23 mouse cellular contexts compared by ENCODE assay signal in the genomic region with DNA sequence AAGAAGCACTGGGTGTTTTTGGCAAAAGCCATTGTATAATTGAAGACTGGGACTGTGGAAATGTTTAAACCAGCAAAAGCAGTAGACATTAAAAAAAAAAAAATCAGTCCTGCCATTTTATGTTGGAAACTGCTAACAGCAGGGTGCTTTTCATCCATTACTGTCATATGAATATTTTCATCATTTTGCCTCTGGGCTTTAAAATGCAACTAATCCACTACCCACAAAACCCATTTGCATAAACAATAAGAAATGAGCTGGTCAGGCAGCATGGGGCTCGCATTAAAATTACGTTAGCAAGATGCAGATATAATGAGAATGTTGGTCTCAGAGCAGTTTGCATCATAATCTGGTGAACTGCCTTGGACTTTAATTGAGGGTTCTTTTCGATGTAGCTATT.
DNase-seq lines count a peak whose midpoint lies in the region; ATAC-seq and TF ChIP-seq lines count a peak whose summit lies in the region.
"Had no signal": no experiment of that assay in that cellular context is flagged by ENCODE, and none has a peak within 500 bp of the region (broad histone marks: within the 10 kb centered on the region; RNA-seq: fewer than 3 reads in every experiment).

No protein-coding gene starts in this region.

- no peak for ATAC-seq in embryonic facial prominence, embryonic 13.5 days (ENCODE audit: insufficient number of reproducible peaks, insufficient read depth, low FRiP score, low TSS enrichment, low read depth)
- ATAC-seq in hindbrain, embryonic 14.5 days (ENCODE audit: low FRiP score): peak; percentile 37; the same call in 1 of the 2 replicates
- no peak for ATAC-seq in hindbrain, embryonic 11.5 days (ENCODE audit: low FRiP score)
- no peak for ATAC-seq in neural tube, embryonic 13.5 days (ENCODE audit: low read depth)
- ATAC-seq in kidney, embryonic 16.5 days (ENCODE audit: low FRiP score, low TSS enrichment): no peak
- no peak for ATAC-seq in liver, postnatal 0 days
- ATAC-seq: CD4-positive, CD25-positive, alpha-beta regulatory T cell, adult 4 months; forebrain, embryonic 15.5 days had no signal

- H3K4me3 ChIP-seq in embryonic facial prominence, embryonic 13.5 days: no peak overlapping the region
- H3K4me3 ChIP-seq in embryonic facial prominence, embryonic 10.5 days: no peak overlapping the region
- H3K4me3 ChIP-seq in hindbrain, embryonic 14.5 days (replicated peaks; ENCODE audit: low read length): no peak overlapping the region
- H3K4me3 ChIP-seq in hindbrain, embryonic 11.5 days (ENCODE audit: low read depth, low read length): no peak overlapping the region
- no peak overlapping the region for H3K4me3 ChIP-seq in neural tube, embryonic 13.5 days
- H3K4me3 ChIP-seq in kidney, embryonic 16.5 days (ENCODE audit: low read length): no peak overlapping the region
- H3K4me3 ChIP-seq in liver, postnatal 0 days (ENCODE audit: low read depth, low read length): no peak overlapping the region
- H3K4me3 ChIP-seq: embryonic facial prominence, embryonic 15.5 days; erythroblast, embryonic 14.5 days; forebrain, embryonic 10.5 days; forebrain, embryonic 15.5 days; heart, adult 2 months; heart, embryonic 15.5 days had no signal

- no peak overlapping the region for H3K9ac ChIP-seq in embryonic facial prominence, embryonic 13.5 days
- H3K9ac ChIP-seq in hindbrain, embryonic 14.5 days: no peak overlapping the region
- no peak overlapping the region for H3K9ac ChIP-seq in hindbrain, embryonic 11.5 days (ENCODE audit: low read depth, low read length)
- H3K9ac ChIP-seq in neural tube, embryonic 13.5 days: no peak overlapping the region
- no peak overlapping the region for H3K9ac ChIP-seq in kidney, embryonic 16.5 days (replicated peaks; ENCODE audit: low read length)
- H3K9ac ChIP-seq in liver, postnatal 0 days (replicated peaks): no peak overlapping the region
- H3K9ac ChIP-seq: embryonic facial prominence, embryonic 15.5 days; forebrain, embryonic 15.5 days; heart, embryonic 15.5 days had no signal

- no peak for DNase-seq in embryonic facial prominence, embryonic 10.5 days (ENCODE audit: low spot score)
- DNase-seq in hindbrain, embryonic 14.5 days (ENCODE audit: low spot score): no peak
- DNase-seq in hindbrain, embryonic 11.5 days (ENCODE audit: low spot score): no peak
- no peak for DNase-seq in neural tube, embryonic 10.5 days (ENCODE audit: extremely low spot score, low spot score)
- no peak for DNase-seq in liver, postnatal 0 days
- DNase-seq: adrenal gland, postnatal 10 days; B cell, adult 2 months; cerebellum, adult 11-12 months; cerebellum, adult 9-10 months; cerebellum, postnatal 25 days; gastrocnemius, postnatal 10 days; heart, adult 2 months; heart, postnatal 14 days had no signal

- TF ChIP-seq CTCF in liver, postnatal 0 days (IDR thresholded peaks at IDR 0.05; ENCODE audit: low read depth): no peak

- TF ChIP-seq EP300 in liver, postnatal 0 days (IDR thresholded peaks at IDR 0.05; ENCODE audit: low read depth): no peak

- no peaks in the 10 kb centered on the region for H3K27me3 ChIP-seq in embryonic facial prominence, embryonic 13.5 days
- no peaks in the 10 kb centered on the region for H3K27me3 ChIP-seq in embryonic facial prominence, embryonic 10.5 days (replicated peaks; ENCODE audit: low read depth, poor library complexity, severe bottlenecking)
- no peaks in the 10 kb centered on the region for H3K27me3 ChIP-seq in hindbrain, embryonic 14.5 days (ENCODE audit: control insufficient read depth, insufficient read depth, low read length)
- H3K27me3 ChIP-seq in hindbrain, embryonic 11.5 days (ENCODE audit: control insufficient read depth, insufficient read depth, low read length): no peaks in the 10 kb centered on the region
- H3K27me3 ChIP-seq in neural tube, embryonic 13.5 days: no peaks in the 10 kb centered on the region
- H3K27me3 ChIP-seq in kidney, embryonic 16.5 days (ENCODE audit: insufficient read depth, low read length): no peaks in the 10 kb centered on the region
- H3K27me3 ChIP-seq in liver, postnatal 0 days (ENCODE audit: insufficient read depth, low read length): no peaks in the 10 kb centered on the region
- H3K27me3 ChIP-seq: embryonic facial prominence, embryonic 15.5 days; forebrain, embryonic 15.5 days; heart, embryonic 15.5 days had no signal

- no peaks in the 10 kb centered on the region for H3K36me3 ChIP-seq in embryonic facial prominence, embryonic 13.5 days
- no peaks in the 10 kb centered on the region for H3K36me3 ChIP-seq in embryonic facial prominence, embryonic 10.5 days (replicated peaks)
- no peaks in the 10 kb centered on the region for H3K36me3 ChIP-seq in hindbrain, embryonic 14.5 days (replicated peaks; ENCODE audit: control insufficient read depth, insufficient read depth)
- H3K36me3 ChIP-seq in hindbrain, embryonic 11.5 days (ENCODE audit: control insufficient read depth, insufficient read depth, low read length): no peaks in the 10 kb centered on the region
- H3K36me3 ChIP-seq in neural tube, embryonic 13.5 days: no peaks in the 10 kb centered on the region
- H3K36me3 ChIP-seq in kidney, embryonic 16.5 days (ENCODE audit: insufficient read depth, low read length): no peaks in the 10 kb centered on the region
- no peaks in the 10 kb centered on the region for H3K36me3 ChIP-seq in liver, postnatal 0 days (replicated peaks; ENCODE audit: insufficient read depth, low read length)
- H3K36me3 ChIP-seq: embryonic facial prominence, embryonic 15.5 days; forebrain, embryonic 10.5 days; forebrain, embryonic 15.5 days; heart, embryonic 15.5 days had no signal

- peak overlapping the region; percentile 62; the same call in 1 of the 2 replicates for H3K27ac ChIP-seq in embryonic facial prominence, embryonic 13.5 days
- no peak overlapping the region for H3K27ac ChIP-seq in embryonic facial prominence, embryonic 10.5 days (replicated peaks)
- H3K27ac ChIP-seq in hindbrain, embryonic 14.5 days: 0 out of 2 replicates have a peak overlapping the region, but pooled peaks have one; percentile 69
- H3K27ac ChIP-seq in hindbrain, embryonic 11.5 days (ENCODE audit: low read depth, low read length): no peak overlapping the region
- H3K27ac ChIP-seq in neural tube, embryonic 13.5 days (replicated peaks): peak overlapping the region; percentile 74
- no peak overlapping the region for H3K27ac ChIP-seq in kidney, embryonic 16.5 days (ENCODE audit: low read length)
- no peak overlapping the region for H3K27ac ChIP-seq in liver, postnatal 0 days (ENCODE audit: low read depth)
- H3K27ac ChIP-seq: forebrain, embryonic 10.5 days; forebrain, embryonic 15.5 days; heart, adult 2 months; heart, embryonic 15.5 days had no signal

- no peaks in the 10 kb centered on the region for H3K9me3 ChIP-seq in embryonic facial prominence, embryonic 13.5 days
- no peaks in the 10 kb centered on the region for H3K9me3 ChIP-seq in embryonic facial prominence, embryonic 10.5 days
- H3K9me3 ChIP-seq in hindbrain, embryonic 14.5 days (ENCODE audit: control insufficient read depth, low read length): no peaks in the 10 kb centered on the region
- no peaks in the 10 kb centered on the region for H3K9me3 ChIP-seq in hindbrain, embryonic 11.5 days (ENCODE audit: control insufficient read depth, low read length)
- H3K9me3 ChIP-seq in neural tube, embryonic 13.5 days: no peaks in the 10 kb centered on the region
- no peaks in the 10 kb centered on the region for H3K9me3 ChIP-seq in kidney, embryonic 16.5 days (ENCODE audit: low read length)
- H3K9me3 ChIP-seq in liver, postnatal 0 days (ENCODE audit: low read length): no peaks in the 10 kb centered on the region
- H3K9me3 ChIP-seq: embryonic facial prominence, embryonic 15.5 days; forebrain, embryonic 10.5 days; forebrain, embryonic 15.5 days; heart, embryonic 15.5 days had no signal

- 47% methylated on average over 3 of the region's 3 CpGs for WGBS in embryonic facial prominence, embryonic 13.5 days
- 76% methylated on average over 3 of the region's 3 CpGs for WGBS in embryonic facial prominence, embryonic 10.5 days
- 41% methylated on average over 3 of the region's 3 CpGs for WGBS in hindbrain, embryonic 14.5 days
- WGBS in hindbrain, embryonic 11.5 days: 67% methylated on average over 3 of the region's 3 CpGs
- WGBS in neural tube, embryonic 13.5 days: 51% methylated on average over 3 of the region's 3 CpGs
- WGBS in kidney, embryonic 16.5 days: 82% methylated on average over 3 of the region's 3 CpGs
- 77% methylated on average over 3 of the region's 3 CpGs for WGBS in liver, postnatal 0 days (ENCODE audit: insufficient replicate concordance)

- H3K4me1 ChIP-seq in embryonic facial prominence, embryonic 13.5 days: peaks cover 7% of the 10 kb centered on the region
- no peaks in the 10 kb centered on the region for H3K4me1 ChIP-seq in embryonic facial prominence, embryonic 10.5 days
- 0 out of 2 replicates have a peak, but pooled peaks cover 4% of the 10 kb centered on the region for H3K4me1 ChIP-seq in hindbrain, embryonic 14.5 days (replicated peaks; ENCODE audit: control insufficient read depth, insufficient read depth, low read length)
- H3K4me1 ChIP-seq in hindbrain, embryonic 11.5 days (replicated peaks; ENCODE audit: control insufficient read depth, insufficient read depth, low read length): no peaks in the 10 kb centered on the region
- H3K4me1 ChIP-seq in neural tube, embryonic 13.5 days (replicated peaks): peaks cover 3% of the 10 kb centered on the region
- H3K4me1 ChIP-seq in kidney, embryonic 16.5 days (ENCODE audit: insufficient read depth, low read length): no peaks in the 10 kb centered on the region
- H3K4me1 ChIP-seq in liver, postnatal 0 days (ENCODE audit: insufficient read depth): no peaks in the 10 kb centered on the region
- H3K4me1 ChIP-seq: embryonic facial prominence, embryonic 15.5 days; forebrain, embryonic 15.5 days; heart, embryonic 15.5 days had no signal

- no peak overlapping the region for H3K4me2 ChIP-seq in embryonic facial prominence, embryonic 13.5 days
- no peak overlapping the region for H3K4me2 ChIP-seq in hindbrain, embryonic 14.5 days (replicated peaks)
- no peak overlapping the region for H3K4me2 ChIP-seq in hindbrain, embryonic 11.5 days (replicated peaks; ENCODE audit: low read depth, low read length)
- H3K4me2 ChIP-seq in neural tube, embryonic 13.5 days: no peak overlapping the region
- no peak overlapping the region for H3K4me2 ChIP-seq in kidney, embryonic 16.5 days (replicated peaks; ENCODE audit: low read depth, low read length)
- no peak overlapping the region for H3K4me2 ChIP-seq in liver, postnatal 0 days (ENCODE audit: low read depth, low read length)
- H3K4me2 ChIP-seq: embryonic facial prominence, embryonic 15.5 days; forebrain, embryonic 15.5 days; heart, embryonic 11.5 days; heart, embryonic 15.5 days had no signal

Comparison
In these comparisons a context has a peak if more than half of its experiments do, and no peak if none do; other contexts are left out.
1. H3K27ac ChIP-seq: peak in embryonic facial prominence, embryonic 13.5 days (single experiment), hindbrain, embryonic 14.5 days (single experiment) and neural tube, embryonic 13.5 days (single experiment); none in embryonic facial prominence, embryonic 10.5 days (single experiment), hindbrain, embryonic 11.5 days (single experiment), kidney, embryonic 16.5 days (single experiment) and liver, postnatal 0 days (single experiment).